Mouse (Mus musculus) G1E (cell line): ENCODE measurements around the gene Olfr434. TPM values are rescaled to one million over a fixed set of nuclear protein-coding genes. Genes with fewer than 3 reads are reported as not detected.
"Not testable (repeated sequence)": the region's sequence is repeated elsewhere in the genome, so short reads cannot be mapped to it uniquely, and the experiment has no call there.

Experiments
- ATAC-seq: 2 replicates; pipeline ENCODE4 v1.8.0; 2016; ENCODE audit warnings: mild to moderate bottlenecking; ENCODE audit not compliant: insufficient number of reproducible peaks, poor library complexity, low FRiP score, severe bottlenecking; ENCODE audit errors: extremely low read depth
- DNase-seq: peaks from one replicate; pipeline ENCODE4 v3.0.0; 2012; ENCODE audit warnings: low spot score
- H3K27me3 ChIP-seq: 2 replicates; pipeline ENCODE4 v1.6.1; 2012; ENCODE audit warnings: mild to moderate bottlenecking, low read length, inconsistent platforms; ENCODE audit not compliant: insufficient read depth
- H3K36me3 ChIP-seq: replicated peaks from 2 replicates; pipeline ENCODE3; 2012; ENCODE audit warnings: mild to moderate bottlenecking, inconsistent platforms
- H3K4me1 ChIP-seq: 2 replicates; pipeline ENCODE4 v1.6.1; 2012; ENCODE audit warnings: low read depth, low read length, inconsistent platforms, mixed read lengths; ENCODE audit not compliant: insufficient read depth
- H3K4me3 ChIP-seq: 2 replicates; pipeline ENCODE4 v1.5.1; 2012; ENCODE audit warnings: low read depth, mild to moderate bottlenecking, inconsistent platforms, low read length, moderate library complexity, mixed read lengths
- H3K9me3 ChIP-seq: replicated peaks from 2 replicates; pipeline ENCODE4 v1.6.1; 2012; ENCODE audit warnings: inconsistent platforms
- CTCF ChIP-seq: IDR thresholded peaks from 2 replicates; pipeline ENCODE4 v1.5.1; 2012; ENCODE audit warnings: low read depth, low read length, inconsistent platforms, mixed read lengths
- GATA1 ChIP-seq: IDR thresholded peaks from 2 replicates; pipeline ENCODE4 v1.6.1; 2012; ENCODE audit warnings: borderline replicate concordance, low read length, inconsistent platforms, mixed read lengths
- GATA2 ChIP-seq: IDR thresholded peaks from 2 replicates; pipeline ENCODE4 v1.6.1; 2012; ENCODE audit warnings: low read depth, low read length, inconsistent platforms, borderline replicate concordance
- POLR2AphosphoS5 ChIP-seq: IDR thresholded peaks from 2 replicates; pipeline ENCODE4 v1.6.1; 2012; ENCODE audit warnings: low read depth, low read length, inconsistent platforms; ENCODE audit not compliant: insufficient replicate concordance
- TAL1 ChIP-seq: conservative IDR thresholded peaks from 2 replicates; pipeline ENCODE4 v1.6.1; 2012; ENCODE audit warnings: low read depth, low read length, inconsistent platforms, mixed read lengths
- polyA plus RNA-seq: library from polyadenylated mRNA; stranded (reverse); fragments of >175 nt; gene quantifications from 2 replicates; pipeline ENCODE4 v1.2.3, GENCODE M21; 2012
- total RNA-seq, 2 experiments: library from RNA; stranded (forward) in 1 of 2; stranded (reverse) in 1 of 2; fragments of 200-1000 nt in 1 of 2; fragments of >200 nt in 1 of 2; fragmentation: Nextera tagmentation in 1 of 2; gene quantifications; 2 replicates each; pipeline ENCODE4 v1.2.3; 2014 to 2017

Gene Olfr434
- total and polyA plus RNA-seq, 3 experiments = not detected

GRCm38 (mm10) chr6:43196781-43197180 is 16.0 kb upstream of the Olfr434 start, which contains the start of gene Olfr435:
Gene Olfr435, plus strand, starts transcription at chr6:43197146.
- no peaks in the 10 kb centered on the region for H3K36me3 ChIP-seq
- H3K27me3 ChIP-seq = no peaks in the 10 kb centered on the region
- no peak for TF ChIP-seq CTCF
- no peak for TF ChIP-seq GATA2
- TF ChIP-seq GATA1 = no peak
- no peak for TF ChIP-seq POLR2AphosphoS5
- no peak for TF ChIP-seq TAL1
- no peaks in the 10 kb centered on the region for H3K9me3 ChIP-seq
- DNase-seq (no peak), ATAC-seq (no peak)
- H3K4me3 ChIP-seq = no peak within 1 kb of the TSS
- no peaks in the 10 kb centered on the region for H3K4me1 ChIP-seq

- H3K27me3 ChIP-seq = no peaks in the 10 kb centered on the region
- TF ChIP-seq TAL1 = no peak
- TF ChIP-seq POLR2AphosphoS5 = no peak
- no peak for TF ChIP-seq GATA2
- no peak for TF ChIP-seq GATA1
- TF ChIP-seq CTCF = no peak
- no peak overlapping the region for H3K4me3 ChIP-seq
- H3K36me3 ChIP-seq = no peaks in the 10 kb centered on the region
- no peaks in the 10 kb centered on the region for H3K4me1 ChIP-seq
- DNase-seq (no peak), ATAC-seq (no peak)
- no peaks in the 10 kb centered on the region for H3K9me3 ChIP-seq
Measured at GRCm38 (mm10) chr6:43198094-43198493, 14.7 kb upstream of the Olfr434 start.

DNA sequence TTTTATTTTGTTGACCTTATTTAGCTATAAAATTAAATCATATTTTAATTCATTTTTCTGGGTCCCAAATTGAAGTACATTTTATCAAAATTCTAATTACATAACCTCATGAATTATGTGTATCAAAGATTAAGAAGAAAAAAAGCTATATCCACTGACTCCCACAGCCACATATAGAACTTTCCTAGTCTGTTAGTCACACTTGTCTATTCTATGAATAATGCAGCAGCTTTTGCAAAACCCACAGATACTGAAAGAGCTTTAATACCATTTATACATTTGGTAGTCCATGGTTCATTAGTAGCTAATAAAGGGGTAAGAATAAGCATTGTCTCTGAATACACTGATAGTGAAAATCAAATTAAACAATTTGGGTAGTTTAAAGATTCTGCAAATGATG is 10.0 kb upstream of the Olfr434 start:
- H3K36me3 ChIP-seq = no peaks in the 10 kb centered on the region
- TF ChIP-seq CTCF (no peak), GATA2 (no peak), POLR2AphosphoS5 (no peak), TAL1 (no peak), GATA1 (no peak)
- no peak for DNase-seq
- no peaks in the 10 kb centered on the region for H3K4me1 ChIP-seq
- ATAC-seq = no peak
- H3K4me3 ChIP-seq = no peak overlapping the region
- no peaks in the 10 kb centered on the region for H3K27me3 ChIP-seq
- H3K9me3 ChIP-seq = no peaks in the 10 kb centered on the region

GRCm38 (mm10) chr6:43205355-43205754 is 7.5 kb upstream of the Olfr434 start:
- Histone ChIP-seq H3K4me1 (no peaks in the 10 kb centered on the region), H3K9me3 (no peaks in the 10 kb centered on the region), H3K27me3 (no peaks in the 10 kb centered on the region), H3K4me3 (no peak overlapping the region), H3K36me3 (no peaks in the 10 kb centered on the region)
- ATAC-seq (no peak), DNase-seq (no peak)
- TF ChIP-seq GATA1 (no peak), TAL1 (no peak), GATA2 (no peak), CTCF (no peak), POLR2AphosphoS5 (no peak)

DNA sequence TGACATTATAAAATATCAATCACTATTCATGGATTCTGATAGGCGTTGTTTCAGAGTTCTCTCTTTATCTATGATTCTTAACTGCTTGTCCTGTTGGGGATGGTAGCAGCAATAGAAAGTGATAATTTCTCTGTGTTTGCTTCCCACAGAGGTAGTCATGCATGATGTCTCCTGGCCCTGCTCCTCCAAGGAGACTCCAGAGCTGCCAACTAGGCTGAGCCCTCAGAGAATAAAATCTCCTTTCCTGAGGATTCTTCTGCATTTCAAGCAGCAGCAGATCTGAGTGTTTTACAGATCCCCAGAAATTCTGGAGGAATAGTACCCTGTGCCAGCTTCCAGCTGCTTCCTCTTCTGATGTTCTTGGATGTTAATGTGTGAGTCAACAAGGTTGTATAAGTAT is 18.4 kb downstream of the Olfr434 start, which contains the start of gene Olfr47:
Gene Olfr47 (plus strand): TSS at position 275 of the 400 bp plus-strand sequence.
- not testable (repeated sequence) for DNase-seq, H3K4me1 ChIP-seq, ATAC-seq, H3K9me3 ChIP-seq, H3K36me3 ChIP-seq, H3K4me3 ChIP-seq, H3K27me3 ChIP-seq

GRCm38 (mm10) chr6:43242061-43242460 is 29.2 kb downstream of the Olfr434 start:
- H3K4me3 ChIP-seq = no peak overlapping the region
- TF ChIP-seq GATA1 = no peak
- TF ChIP-seq CTCF = no peak
- TF ChIP-seq TAL1 = no peak
- no peak for TF ChIP-seq GATA2
- no peak for TF ChIP-seq POLR2AphosphoS5
- ATAC-seq = no peak
- H3K9me3 ChIP-seq = no peaks in the 10 kb centered on the region
- no peak for DNase-seq
- no peaks in the 10 kb centered on the region for H3K4me1 ChIP-seq
- H3K27me3 ChIP-seq = peaks cover 2% of the 10 kb centered on the region; the same call in 1 of the 2 replicates
- H3K36me3 ChIP-seq = no peaks in the 10 kb centered on the region

DNA sequence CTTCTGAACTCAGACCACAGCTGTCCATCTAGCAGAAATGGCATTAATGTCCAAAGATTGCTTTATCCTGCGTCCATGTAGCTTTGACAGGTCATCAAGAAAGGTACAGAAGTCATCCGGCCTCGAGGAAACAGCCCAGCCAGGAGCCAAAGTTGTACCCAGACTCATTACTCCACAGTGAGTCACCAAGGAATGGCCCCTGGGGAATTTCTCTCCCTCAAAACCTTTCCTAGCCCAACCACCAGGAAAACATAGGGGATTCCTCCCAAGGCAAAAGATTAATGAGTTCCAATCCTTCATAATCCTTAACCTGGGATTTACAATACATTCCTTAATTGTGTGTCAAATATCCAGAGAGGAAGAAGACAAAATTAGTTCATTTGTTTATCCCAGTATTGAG is 34.6 kb downstream of the Olfr434 start:
- DNase-seq = no peak
- no peak overlapping the region for H3K4me3 ChIP-seq
- TF ChIP-seq GATA2 = no peak
- TF ChIP-seq GATA1 = no peak
- TF ChIP-seq TAL1 = no peak
- TF ChIP-seq CTCF = no peak
- TF ChIP-seq POLR2AphosphoS5 = no peak
- H3K9me3 ChIP-seq = no peaks in the 10 kb centered on the region
- H3K4me1 ChIP-seq = no peaks in the 10 kb centered on the region
- no peak for ATAC-seq
- H3K36me3 ChIP-seq = no peaks in the 10 kb centered on the region
- H3K27me3 ChIP-seq = peaks cover 2% of the 10 kb centered on the region; the same call in 1 of the 2 replicates
